Mouse (Mus musculus) heart, adult 8-10 months (tissue): ENCODE measurements around the gene Gm43517. TPM values are rescaled to one million over a fixed set of nuclear protein-coding genes. Genes with fewer than 3 reads are reported as not detected.

Source experiments
- DNase-seq: peaks from one replicate; pipeline ENCODE4 v3.0.0; 2022; ENCODE audit warnings: low spot score
- total RNA-seq, 4 experiments: library from RNA; stranded (reverse); gene quantifications; 2 replicates each; pipeline ENCODE4 v1.2.4; 2022

The Gm43517 gene
- total RNA-seq, 4 experiments from 2014 or later = not detected

DNA sequence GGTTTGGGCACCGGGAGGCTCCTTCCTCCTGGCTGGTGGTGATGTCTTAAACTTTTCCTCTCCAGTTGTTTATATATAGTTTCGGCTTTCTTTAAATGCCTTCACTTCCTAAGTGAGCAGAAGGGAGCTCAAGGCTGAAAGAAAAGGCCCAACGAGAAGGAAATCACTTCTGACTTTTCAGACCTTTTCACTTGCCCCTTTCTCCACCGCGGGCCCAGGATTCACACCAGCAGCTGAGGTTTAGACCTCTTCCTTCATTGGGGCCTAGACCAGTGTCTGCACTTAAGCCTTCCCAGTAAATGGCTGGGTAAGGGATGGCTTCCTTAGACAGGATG lies 16.8 kb downstream of the Gm43517 start:
- no peak for DNase-seq

DNA sequence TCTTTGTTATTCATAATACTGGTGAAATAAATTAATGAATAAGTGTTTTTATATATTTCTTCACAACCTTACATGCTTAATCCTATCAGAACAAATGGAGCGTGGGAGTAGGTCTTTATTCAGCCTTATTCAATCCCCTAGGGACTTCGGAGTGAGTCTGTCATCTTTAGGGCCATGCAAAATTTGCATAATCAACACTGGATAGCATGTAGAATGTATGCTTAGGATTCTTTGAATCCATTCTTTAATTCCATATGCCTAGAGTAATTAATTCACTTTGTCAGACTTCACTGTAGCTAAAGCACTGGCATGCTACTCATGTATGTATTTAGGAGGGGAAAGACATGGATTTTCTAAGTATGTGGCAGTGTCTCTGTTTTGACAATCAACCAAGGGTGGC lies 24.9 kb downstream of the Gm43517 start:
- DNase-seq = no peak

DNA sequence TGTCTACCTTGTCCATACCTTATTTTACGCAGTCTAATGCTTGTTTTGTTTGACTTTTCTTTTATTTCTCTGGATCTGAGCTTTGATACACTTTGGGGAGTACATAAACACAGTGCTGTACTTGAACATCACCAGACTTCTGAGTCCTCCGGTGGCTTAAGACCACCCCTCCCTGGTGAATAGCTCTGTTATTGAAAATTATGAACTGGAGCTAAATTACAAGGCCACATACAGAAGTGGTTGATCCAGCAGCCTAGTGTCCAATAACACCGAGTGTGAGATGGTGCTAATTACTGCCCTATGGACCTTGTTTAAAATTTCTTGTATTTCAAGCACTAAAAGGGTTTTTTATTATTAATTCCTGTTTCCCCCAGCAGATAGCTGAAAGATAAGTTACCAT lies 33.0 kb downstream of the Gm43517 start:
- DNase-seq = no peak

Other genes with a start within 250 kb of the Gm43517 start
- not detected for gene Foxg1, start 2.5 kb upstream of the Gm43517 start, total RNA-seq